Mouse (Mus musculus): ENCODE results near the gene Slc22a14. TPM values are rescaled to one million over a fixed set of nuclear protein-coding genes. Genes with fewer than 3 reads are reported as not detected.

The Slc22a14 gene
- polyA plus RNA-seq, 1 experiment from 2014 or later = not detected

DNA sequence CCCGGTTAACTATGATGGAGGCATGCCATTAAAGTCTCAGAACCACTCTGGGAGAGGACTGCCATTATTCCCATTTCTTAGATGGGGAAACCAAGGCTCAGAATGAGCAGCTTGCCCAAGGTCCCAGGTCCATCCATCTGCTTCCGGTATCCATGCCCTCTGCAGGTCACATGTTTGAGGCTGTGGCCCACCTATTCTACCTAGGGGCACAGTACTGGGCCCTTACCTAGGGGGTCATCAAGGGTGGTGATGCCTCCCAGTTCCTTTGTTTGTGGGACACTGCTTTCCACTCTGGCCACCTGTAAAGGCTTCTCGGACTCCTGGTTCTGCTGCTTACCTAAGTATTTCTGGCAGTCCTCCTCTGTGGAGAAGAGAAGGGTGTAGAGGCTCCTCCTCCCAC is 27.0 kb downstream of the Slc22a14 start:
- no peaks in the 10 kb centered on the region for H3K9me3 ChIP-seq (replicated peaks)
- no peak for ATAC-seq (ENCODE audit: low FRiP score)
- 0 out of 2 replicates have a peak, but pooled peaks cover 3% of the 10 kb centered on the region for H3K27me3 ChIP-seq (replicated peaks)
- 93% methylated on average over 3 of the region's 3 CpGs for WGBS
- no peak overlapping the region for H3K9ac ChIP-seq (replicated peaks)
- H3K4me2 ChIP-seq = no peak overlapping the region
- peaks cover 3% of the 10 kb centered on the region for H3K36me3 ChIP-seq
- peaks cover 32% of the 10 kb centered on the region for H3K4me1 ChIP-seq
- no peak overlapping the region for H3K27ac ChIP-seq (replicated peaks)
- no peak overlapping the region for H3K4me3 ChIP-seq (replicated peaks)

DNA sequence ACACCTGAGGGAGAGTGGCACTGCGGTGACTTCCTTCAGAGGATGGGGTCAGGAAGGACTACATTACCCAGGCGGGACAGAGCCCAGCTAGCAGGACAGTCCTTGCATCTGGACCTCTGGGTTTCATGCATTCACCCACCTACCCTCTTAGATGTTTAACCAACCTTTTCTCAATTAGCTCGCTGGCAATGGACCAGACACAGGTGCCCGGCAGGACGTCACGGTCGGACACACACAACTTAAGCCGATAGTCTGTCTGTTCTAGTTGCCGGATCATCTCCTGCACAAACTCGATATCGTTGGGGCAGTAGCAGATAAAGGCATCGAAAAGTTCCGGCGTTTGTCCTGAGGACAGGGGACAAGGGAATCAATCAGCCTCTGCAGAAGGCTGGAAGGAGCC is 27.5 kb downstream of the Slc22a14 start:
- H3K27ac ChIP-seq (replicated peaks) = no peak overlapping the region
- 95% methylated on average over 14 of the region's 14 CpGs for WGBS
- H3K4me2 ChIP-seq = no peak overlapping the region
- H3K27me3 ChIP-seq (replicated peaks) = 0 out of 2 replicates have a peak, but pooled peaks cover 3% of the 10 kb centered on the region
- no peaks in the 10 kb centered on the region for H3K36me3 ChIP-seq
- ATAC-seq (ENCODE audit: low FRiP score) = no peak
- H3K4me3 ChIP-seq (replicated peaks) = no peak overlapping the region
- H3K9ac ChIP-seq (replicated peaks) = no peak overlapping the region
- peaks cover 27% of the 10 kb centered on the region for H3K4me1 ChIP-seq
- H3K9me3 ChIP-seq (replicated peaks) = no peaks in the 10 kb centered on the region

DNA sequence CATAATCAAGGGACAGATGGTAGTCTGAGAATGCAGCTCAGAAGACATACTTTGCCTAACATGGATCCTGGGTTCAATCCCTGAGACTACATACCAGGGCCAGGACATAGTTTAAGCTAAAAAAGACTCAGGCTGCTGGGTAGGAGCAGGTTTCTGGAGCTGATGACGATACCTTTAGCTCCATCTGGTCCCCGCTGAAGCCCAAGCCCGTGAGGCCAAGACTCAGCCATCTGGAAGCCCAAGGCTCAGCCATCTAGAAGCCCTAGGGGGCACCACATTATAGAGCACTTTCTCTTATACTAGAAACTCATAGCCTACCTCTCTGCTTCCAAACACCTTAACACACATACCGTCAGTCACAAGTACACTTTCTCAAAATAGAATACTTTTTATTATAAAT is 29.8 kb downstream of the Slc22a14 start:
- Histone ChIP-seq H3K27me3 (replicated peaks) (0 out of 2 replicates have a peak, but pooled peaks cover 3% of the 10 kb centered on the region), H3K27ac (replicated peaks) (no peak overlapping the region)

DNA sequence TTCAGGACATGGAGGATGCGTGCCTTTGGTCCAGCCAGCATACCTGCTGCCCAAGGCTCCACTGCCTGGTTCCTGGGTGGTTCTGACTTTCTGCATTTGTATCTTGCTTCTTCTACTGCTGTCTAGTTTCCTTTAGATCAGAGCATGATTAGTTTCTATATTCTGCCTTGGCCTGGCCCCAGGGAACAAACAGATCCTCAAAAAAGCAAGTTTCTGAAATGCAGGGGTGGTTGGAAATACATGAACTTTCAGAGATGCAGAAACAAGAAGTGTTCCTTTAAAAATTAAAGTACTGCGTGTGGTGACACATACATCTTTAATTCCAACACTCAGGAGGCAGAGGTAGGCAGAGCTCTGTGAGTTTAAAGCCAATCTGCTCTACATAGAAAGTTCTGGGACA is 30.5 kb downstream of the Slc22a14 start:
- 92% methylated on average over 2 of the region's 2 CpGs for WGBS
- Histone ChIP-seq H3K36me3 (no peaks in the 10 kb centered on the region), H3K4me1 (peaks cover 6% of the 10 kb centered on the region), H3K4me3 (replicated peaks) (no peak overlapping the region), H3K27me3 (replicated peaks) (0 out of 2 replicates have a peak, but pooled peaks cover 3% of the 10 kb centered on the region), H3K4me2 (no peak overlapping the region), H3K27ac (replicated peaks) (no peak overlapping the region), H3K9me3 (replicated peaks) (no peaks in the 10 kb centered on the region), H3K9ac (replicated peaks) (no peak overlapping the region)
- ATAC-seq (ENCODE audit: low FRiP score) = no peak

More for the DNA sequence above, 29.8 kb downstream of the Slc22a14 start:
- Histone ChIP-seq H3K4me2 (no peak overlapping the region), H3K4me1 (peaks cover 13% of the 10 kb centered on the region), H3K4me3 (replicated peaks) (no peak overlapping the region), H3K36me3 (no peaks in the 10 kb centered on the region), H3K9ac (replicated peaks) (no peak overlapping the region), H3K9me3 (replicated peaks) (no peaks in the 10 kb centered on the region)
- WGBS = 86% methylated on average over 4 of the region's 4 CpGs
- ATAC-seq (ENCODE audit: low FRiP score) = no peak

DNA sequence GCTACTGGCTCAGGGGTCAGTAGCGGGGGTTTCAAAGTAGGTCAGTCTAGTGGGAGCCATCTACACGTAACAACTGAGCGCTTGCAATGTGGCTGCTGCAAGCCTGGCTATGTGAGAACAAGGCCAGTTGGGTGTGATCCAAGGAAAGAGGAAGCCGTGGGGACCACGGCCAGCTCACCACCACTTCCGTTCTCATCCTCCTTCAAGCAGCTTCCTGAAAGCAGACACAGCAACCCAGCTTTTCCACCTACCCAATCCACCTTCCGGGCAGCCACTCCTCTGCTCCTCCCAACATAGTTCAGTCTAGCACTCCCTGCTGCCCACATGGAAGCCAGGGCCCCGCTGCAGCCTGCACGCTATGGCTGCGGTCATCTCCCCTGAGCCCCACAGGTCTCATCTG is 31.0 kb downstream of the Slc22a14 start:
- Histone ChIP-seq H3K27ac (replicated peaks) (no peak overlapping the region), H3K4me1 (peaks cover under 1% of the 10 kb centered on the region), H3K27me3 (replicated peaks) (0 out of 2 replicates have a peak, but pooled peaks cover 3% of the 10 kb centered on the region), H3K4me2 (no peak overlapping the region), H3K9me3 (replicated peaks) (no peaks in the 10 kb centered on the region), H3K4me3 (replicated peaks) (no peak overlapping the region), H3K36me3 (no peaks in the 10 kb centered on the region), H3K9ac (replicated peaks) (no peak overlapping the region)
- WGBS = 72% methylated on average over 10 of the region's 10 CpGs
- ATAC-seq (ENCODE audit: low FRiP score) = no peak

DNA sequence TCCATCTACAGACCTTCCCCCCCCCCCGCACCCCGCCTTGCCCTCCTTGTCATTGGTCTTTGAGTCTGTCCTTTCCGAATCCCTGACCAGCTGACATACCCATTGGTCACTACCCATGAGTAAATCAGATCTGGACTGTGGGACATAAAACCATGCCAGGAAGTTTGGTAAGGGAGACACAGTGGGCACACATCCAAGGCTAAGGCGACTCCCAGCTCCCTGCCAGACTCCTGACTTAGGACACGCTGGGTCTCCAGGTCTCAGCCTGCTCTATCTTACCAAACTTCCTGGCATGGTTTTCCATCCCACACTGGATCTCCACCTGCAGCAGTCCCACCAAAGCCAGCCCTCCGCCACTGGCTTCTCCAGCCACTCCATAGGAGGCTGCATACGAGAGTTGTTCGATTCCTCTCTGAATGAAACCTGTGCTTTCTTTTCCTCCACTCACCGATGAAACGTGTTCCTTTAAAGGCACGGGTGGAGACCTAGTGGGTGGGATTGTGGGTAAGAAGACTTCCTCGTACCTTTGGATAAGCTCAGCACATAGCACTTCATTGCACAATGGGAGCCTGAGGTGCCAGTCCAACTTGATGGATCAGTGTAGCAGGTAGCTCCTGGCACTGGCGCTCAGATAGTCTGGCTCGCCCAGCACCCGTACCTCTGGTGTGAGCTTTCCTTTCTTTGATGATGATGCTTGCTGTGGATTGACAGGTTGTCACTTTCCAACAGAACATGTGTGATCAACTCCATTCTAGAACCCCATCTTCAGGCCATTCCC is 35.0 kb downstream of the Slc22a14 start:
- H3K9ac ChIP-seq (replicated peaks) = no peak overlapping the region
- WGBS = 91% methylated on average over 15 of the region's 15 CpGs
- H3K36me3 ChIP-seq = no peaks in the 10 kb centered on the region
- H3K4me1 ChIP-seq = no peaks in the 10 kb centered on the region
- H3K4me3 ChIP-seq (replicated peaks) = no peak overlapping the region
- H3K27me3 ChIP-seq (replicated peaks) = no peaks in the 10 kb centered on the region
- H3K9me3 ChIP-seq (replicated peaks) = no peaks in the 10 kb centered on the region
- H3K4me2 ChIP-seq = no peak overlapping the region
- ATAC-seq (ENCODE audit: low FRiP score) = no peak
- H3K27ac ChIP-seq (replicated peaks) = no peak overlapping the region

DNA sequence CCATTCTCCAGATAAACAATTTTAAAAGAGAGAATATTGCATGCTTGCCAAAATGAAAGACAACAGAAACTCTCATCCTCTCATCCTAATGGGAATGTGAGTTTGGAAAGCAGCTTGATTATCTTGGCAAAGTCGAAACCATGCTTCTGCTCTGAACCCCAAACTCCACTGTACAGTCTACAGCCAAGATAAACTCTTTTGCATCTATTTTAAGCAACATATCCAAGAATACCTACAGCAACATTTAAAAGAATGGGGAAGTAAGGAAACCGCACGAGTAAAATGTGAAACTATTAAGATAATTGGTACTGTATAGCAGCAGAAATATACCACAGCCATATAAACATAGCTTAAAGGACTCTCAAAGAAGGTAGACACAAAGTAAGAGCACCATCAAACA is 36.9 kb downstream of the Slc22a14 start:
- H3K27me3 ChIP-seq (replicated peaks) = no peaks in the 10 kb centered on the region
- no peak overlapping the region for H3K4me3 ChIP-seq (replicated peaks)
- no peak overlapping the region for H3K9ac ChIP-seq (replicated peaks)
- H3K27ac ChIP-seq (replicated peaks) = no peak overlapping the region
- H3K4me2 ChIP-seq = no peak overlapping the region
- H3K9me3 ChIP-seq (replicated peaks) = no peaks in the 10 kb centered on the region
- WGBS = 84% methylated on average over 3 of the region's 3 CpGs
- ATAC-seq (ENCODE audit: low FRiP score) = no peak
- H3K4me1 ChIP-seq = no peaks in the 10 kb centered on the region
- H3K36me3 ChIP-seq = no peaks in the 10 kb centered on the region

DNA sequence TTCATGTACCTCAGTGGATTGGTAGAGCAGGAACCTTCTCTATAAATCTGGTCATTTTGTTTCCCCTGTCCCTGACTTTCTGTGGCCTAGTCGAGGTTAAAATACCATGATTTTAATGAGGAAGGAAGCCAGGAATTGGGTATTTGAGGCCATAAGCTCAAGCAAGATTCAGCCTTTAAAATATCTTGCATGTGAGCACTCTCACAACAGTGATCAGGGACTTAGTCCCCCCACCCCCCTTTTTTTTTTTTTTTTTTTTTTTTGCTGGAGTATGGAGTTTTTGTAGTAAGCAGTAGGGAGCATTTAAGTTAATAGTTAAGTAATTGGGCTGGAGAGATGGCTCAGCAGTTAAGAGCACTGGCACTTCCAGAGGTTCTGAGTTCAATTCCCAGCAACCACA is 41.2 kb downstream of the Slc22a14 start:
- WGBS = 71% methylated on average over 1 of the region's 1 CpGs
- no peak overlapping the region for H3K4me2 ChIP-seq

DNA sequence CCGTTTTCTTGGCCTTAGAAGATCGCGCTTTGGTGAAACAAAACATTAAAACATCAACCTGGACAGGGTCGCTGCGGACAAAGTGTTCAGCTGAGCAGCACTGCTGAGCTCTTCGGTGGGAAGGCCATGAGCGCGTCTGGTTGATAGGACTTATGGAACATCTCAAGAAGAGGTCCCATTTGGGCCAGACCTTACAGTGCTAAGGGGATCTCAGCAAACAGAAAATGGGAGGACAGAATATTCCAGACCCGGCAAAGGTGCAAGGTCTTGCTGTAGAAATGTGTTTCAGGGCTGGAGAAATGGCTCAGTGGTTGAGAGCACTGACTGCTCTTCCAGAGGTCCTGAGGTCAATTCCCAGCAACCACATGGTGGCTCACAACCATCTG is 42.1 kb downstream of the Slc22a14 start:
- WGBS = 5% methylated on average over 9 of the region's 9 CpGs
- ATAC-seq (ENCODE audit: low FRiP score) = peak; percentile 18

More for the DNA sequence above, 41.2 kb downstream of the Slc22a14 start:
- peaks cover 25% of the 10 kb centered on the region for H3K4me1 ChIP-seq
- H3K27me3 ChIP-seq (replicated peaks) = no peaks in the 10 kb centered on the region
- no peak overlapping the region for H3K27ac ChIP-seq (replicated peaks)
- no peak for ATAC-seq (ENCODE audit: low FRiP score)
- H3K36me3 ChIP-seq = no peaks in the 10 kb centered on the region
- H3K9me3 ChIP-seq (replicated peaks) = no peaks in the 10 kb centered on the region
- no peak overlapping the region for H3K4me3 ChIP-seq (replicated peaks)
- no peak overlapping the region for H3K9ac ChIP-seq (replicated peaks)

DNA sequence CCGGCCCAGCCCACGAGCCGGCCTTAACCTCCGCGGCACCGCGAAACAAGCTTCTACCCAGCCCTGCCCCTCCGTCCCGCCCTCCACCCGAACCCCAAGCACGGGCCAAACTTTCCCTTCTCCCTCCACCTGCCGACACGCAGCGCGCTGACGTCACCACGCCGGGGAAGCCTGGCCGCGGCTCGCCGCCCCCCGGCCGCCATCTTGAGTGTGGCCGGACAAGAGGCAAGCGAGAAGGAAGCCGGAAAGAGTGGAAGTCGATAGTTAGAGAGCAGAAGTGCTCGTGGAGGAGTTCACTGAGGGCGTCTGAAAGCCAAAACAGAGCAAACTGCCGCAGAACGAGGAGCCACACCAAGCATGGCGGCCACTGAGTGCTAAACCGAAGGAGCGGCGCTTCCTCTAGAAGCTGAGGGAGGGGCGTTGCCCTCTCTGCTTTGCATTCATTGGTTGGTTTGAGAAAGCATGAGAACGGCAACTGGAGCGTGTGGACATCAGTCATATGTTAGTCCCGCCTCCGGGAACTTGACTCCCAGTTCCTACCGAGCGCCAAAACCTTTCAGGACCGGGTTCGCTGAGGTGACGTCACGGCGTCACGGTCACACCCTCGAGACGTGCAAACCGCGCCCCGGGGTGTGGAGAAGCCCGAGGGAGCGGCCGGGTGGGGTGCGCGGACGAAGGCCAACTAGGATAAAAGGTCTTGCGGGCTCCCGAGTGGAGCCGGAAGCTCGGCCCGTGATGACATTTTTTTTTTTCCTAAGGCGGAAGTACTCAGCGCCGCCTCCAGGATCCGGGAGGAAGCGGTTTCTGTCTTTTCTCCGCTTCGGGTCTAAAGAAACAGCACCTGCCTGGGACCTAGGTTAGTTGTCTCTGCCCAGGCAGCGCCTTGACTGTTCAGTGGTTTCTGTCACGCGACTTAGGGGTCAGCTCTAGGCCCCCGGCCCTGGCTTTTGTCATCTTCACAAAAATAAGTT is 42.8 kb downstream of the Slc22a14 start, which contains the start of gene Oxsr1:
Oxsr1 (minus strand) TSS at position 139 of the 971 bp plus-strand sequence.
- under 1% methylated on average over 76 of the region's 76 CpGs for WGBS
- Histone ChIP-seq H3K27me3 (replicated peaks) (no peaks in the 10 kb centered on the region), H3K4me3 (replicated peaks) (peak within 1 kb of the TSS; percentile 92), H3K4me1 (peaks cover 25% of the 10 kb centered on the region), H3K4me2 (peak within 1 kb of the TSS; percentile 95), H3K36me3 (no peaks in the 10 kb centered on the region), H3K9me3 (replicated peaks) (no peaks in the 10 kb centered on the region), H3K9ac (replicated peaks) (peak within 1 kb of the TSS; percentile 83), H3K27ac (replicated peaks) (peak within 1 kb of the TSS; percentile 95)
- ATAC-seq (ENCODE audit: low FRiP score) = peak; percentile 98

More for the DNA sequence above, 42.1 kb downstream of the Slc22a14 start:
- Histone ChIP-seq H3K4me2 (peak overlapping the region; percentile 95), H3K4me3 (replicated peaks) (peak overlapping the region; percentile 92), H3K27ac (replicated peaks) (peak overlapping the region; percentile 95), H3K9me3 (replicated peaks) (no peaks in the 10 kb centered on the region), H3K36me3 (no peaks in the 10 kb centered on the region), H3K4me1 (peaks cover 25% of the 10 kb centered on the region), H3K27me3 (replicated peaks) (no peaks in the 10 kb centered on the region), H3K9ac (replicated peaks) (peak overlapping the region; percentile 83)

DNA sequence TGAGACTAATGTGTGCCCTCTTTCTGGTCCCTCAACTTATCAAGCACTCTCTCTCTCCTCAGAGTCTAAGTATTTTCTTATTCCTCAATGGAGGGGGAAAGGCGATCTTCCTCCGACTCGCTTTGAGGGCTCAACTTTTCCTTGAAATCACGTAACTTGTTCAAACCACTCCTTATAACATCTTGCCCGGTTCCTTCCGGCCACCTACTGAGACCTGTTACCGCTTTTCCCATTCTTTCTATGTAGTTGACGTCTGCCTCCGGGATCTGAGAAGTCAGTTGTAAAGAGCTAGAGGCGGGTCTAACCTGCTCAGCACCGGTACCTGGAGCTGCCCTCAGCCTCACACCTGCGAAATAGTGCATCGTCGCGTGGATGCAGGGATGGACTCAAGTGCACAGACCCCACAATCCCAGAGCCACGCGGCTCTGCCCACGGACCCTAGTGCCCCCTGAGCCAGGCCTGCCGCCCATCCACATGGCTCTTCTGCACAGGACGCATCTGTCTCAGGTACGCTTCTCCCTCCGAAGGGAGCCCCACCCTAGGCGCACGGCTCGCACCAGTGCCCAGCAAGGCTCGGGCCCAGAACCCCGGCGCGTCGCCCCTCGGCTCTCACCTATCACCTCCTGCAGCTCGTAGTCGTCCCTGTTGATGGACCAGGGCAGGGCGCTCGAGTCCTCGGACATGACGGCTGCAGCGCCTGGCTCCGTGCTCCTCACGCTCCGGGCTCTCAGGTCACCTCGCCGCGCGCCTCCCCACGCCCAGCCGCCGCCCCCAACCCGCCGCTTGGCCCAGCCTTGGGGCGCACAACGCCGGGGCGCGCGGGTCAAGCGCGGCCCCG is 43.7 kb downstream of the Slc22a14 start:
- H3K4me3 ChIP-seq (replicated peaks) = peak overlapping the region; percentile 92
- no peaks in the 10 kb centered on the region for H3K27me3 ChIP-seq (replicated peaks)
- no peaks in the 10 kb centered on the region for H3K9me3 ChIP-seq (replicated peaks)
- peak overlapping the region; percentile 95 for H3K4me2 ChIP-seq
- WGBS = under 1% methylated on average over 53 of the region's 59 CpGs
- H3K9ac ChIP-seq (replicated peaks) = peak overlapping the region; percentile 83
- H3K27ac ChIP-seq (replicated peaks) = peak overlapping the region; percentile 95
- H3K36me3 ChIP-seq = no peaks in the 10 kb centered on the region
- H3K4me1 ChIP-seq = peaks cover 25% of the 10 kb centered on the region
- ATAC-seq (ENCODE audit: low FRiP score) = peak; percentile 39
